Mouse (Mus musculus): ENCODE measurements around the gene Rasgrp4.

DNA sequence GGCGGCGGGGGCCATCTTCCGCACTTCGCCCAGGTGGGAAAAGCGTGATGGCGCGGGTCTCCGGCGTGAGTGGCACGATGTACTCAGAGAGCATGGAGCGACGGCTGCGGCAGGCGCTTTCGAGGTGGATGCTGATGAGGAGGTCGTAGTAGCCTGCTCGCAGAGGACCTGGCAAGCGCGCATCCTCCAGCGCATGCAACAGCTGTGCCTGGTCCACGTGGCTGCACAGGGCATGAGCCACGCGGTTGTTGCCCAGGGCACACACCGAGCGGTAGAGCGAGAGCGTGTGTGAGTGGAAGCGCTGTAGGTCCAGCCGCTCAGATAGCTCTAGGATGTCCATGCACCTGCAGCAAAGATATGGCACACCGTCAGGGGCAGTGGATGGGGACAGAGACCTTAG lies 48.7 kb upstream of the Rasgrp4 start:
- no peak for TF ChIP-seq CTCF (conservative IDR thresholded peaks at IDR 0.05; ENCODE audit: low read length)
- TF ChIP-seq POU5F1 (IDR thresholded peaks at IDR 0.05; ENCODE audit: borderline replicate concordance, low read length): no peak
- no peak for TF ChIP-seq NANOG (IDR thresholded peaks at IDR 0.05; ENCODE audit: borderline replicate concordance, low read length)

All from E14TG2a.4 (cell line).